Mouse (Mus musculus) E14TG2a.4 (cell line): ENCODE measurements around the gene Wfdc13.

ENCODE experiments used
- CTCF ChIP-seq: conservative IDR thresholded peaks from 2 replicates; pipeline ENCODE4 v1.5.1; 2014; ENCODE audit warnings: low read length
- NANOG ChIP-seq: IDR thresholded peaks from 2 replicates; pipeline ENCODE4 v1.6.1; 2014; ENCODE audit warnings: borderline replicate concordance, low read length, mixed read lengths
- POU5F1 ChIP-seq: IDR thresholded peaks from 2 replicates; pipeline ENCODE4 v1.6.1; 2014; ENCODE audit warnings: low read length, borderline replicate concordance

DNA sequence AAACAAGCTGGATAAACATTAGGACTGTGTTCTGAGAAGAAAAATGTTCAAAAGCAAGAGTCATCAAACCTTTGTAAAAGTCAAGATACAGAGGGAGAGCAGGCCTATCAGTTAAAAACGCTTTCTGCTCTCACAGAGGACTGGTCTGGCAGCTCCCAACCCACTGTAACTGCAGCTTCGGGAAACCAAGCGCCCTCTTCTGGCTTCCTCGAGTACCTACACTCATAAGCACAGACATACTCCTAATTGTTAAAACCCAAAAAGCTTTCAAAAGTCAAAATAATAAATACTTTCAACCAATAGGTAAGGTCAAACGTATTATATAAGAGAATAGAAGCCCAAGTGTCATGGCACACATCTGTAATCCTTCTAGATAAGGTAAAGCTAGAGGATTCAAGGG is 19.3 kb downstream of the Wfdc13 start:
- TF ChIP-seq CTCF (peak; percentile 39), NANOG (no peak), POU5F1 (no peak)
